15 mouse cellular contexts compared by ENCODE assay signal in genomic region chr17:5179925-5180525, GRCm38 (mm10).
A peak's percentile ranks its signal among the peaks of the same experiment; 100 is the strongest.
DNase-seq lines count a peak whose midpoint lies in the region; ATAC-seq and TF ChIP-seq lines count a peak whose summit lies in the region.
"Had no signal": no experiment of that assay in that cellular context is flagged by ENCODE, and none has a peak within 500 bp of the region (broad histone marks: within the 10 kb centered on the region; RNA-seq: fewer than 3 reads in every experiment).

No protein-coding gene starts in this region.

- H3K27ac ChIP-seq in heart, embryonic 10.5 days = no peak overlapping the region
- no peak overlapping the region for H3K27ac ChIP-seq in heart, embryonic 12.5 days (ENCODE audit: poor library complexity, severe bottlenecking)
- H3K27ac ChIP-seq in liver, embryonic 14.5 days = peak overlapping the region; percentile 38
- H3K27ac ChIP-seq: lung, embryonic 15.5 days; midbrain, embryonic 12.5 days had no signal

- no peak overlapping the region for H3K4me2 ChIP-seq in heart, embryonic 12.5 days
- peak overlapping the region; percentile 41 for H3K4me2 ChIP-seq in liver, embryonic 14.5 days (ENCODE audit: low read depth)
- H3K4me2 ChIP-seq: lung, embryonic 15.5 days; midbrain, embryonic 12.5 days had no signal

- peak; percentile 29 to 34 for DNase-seq in heart, adult 9 months (ENCODE audit: low spot score in 2 of 2)
- no peak for DNase-seq in heart, embryonic 10.5 days (ENCODE audit: low spot score)
- DNase-seq in A20 (ENCODE audit: low read depth, low spot score) = peak; percentile 51
- DNase-seq in liver, embryonic 14.5 days (ENCODE audit: low read depth in 3 of 3, low spot score in 3 of 3) = peak; percentile 38 to 64 (median 42)
- DNase-seq in cerebellum, postnatal 25 days = no peak
- no peak for DNase-seq in urinary bladder, postnatal 25 days (ENCODE audit: low spot score)
- DNase-seq in frontal cortex, postnatal 36 days (ENCODE audit: low spot score in 2 of 2) = no peak
- DNase-seq: cerebellum, adult 18-20 months; embryo, embryonic 11 days; left cerebral cortex, postnatal 4 days; right cerebral cortex, postnatal 4 days had no signal

- TF ChIP-seq EP300 in liver, embryonic 14.5 days (IDR thresholded peaks at IDR 0.05; ENCODE audit: low read depth) = no peak

- TF ChIP-seq CTCF in liver, embryonic 14.5 days (IDR thresholded peaks at IDR 0.05; ENCODE audit: low read depth) = no peak

- no peaks in the 10 kb centered on the region for H3K9me3 ChIP-seq in heart, embryonic 10.5 days
- no peaks in the 10 kb centered on the region for H3K9me3 ChIP-seq in heart, embryonic 12.5 days (replicated peaks)
- H3K9me3 ChIP-seq in liver, embryonic 14.5 days (ENCODE audit: control insufficient read depth, low read length) = no peaks in the 10 kb centered on the region
- H3K9me3 ChIP-seq: lung, embryonic 15.5 days; midbrain, embryonic 12.5 days had no signal

- no peak overlapping the region for H3K9ac ChIP-seq in heart, embryonic 12.5 days
- peak overlapping the region; percentile 38 for H3K9ac ChIP-seq in liver, embryonic 14.5 days (replicated peaks)
- H3K9ac ChIP-seq: lung, embryonic 15.5 days; midbrain, embryonic 12.5 days had no signal

- no peak overlapping the region for H3K4me3 ChIP-seq in heart, embryonic 10.5 days
- no peak overlapping the region for H3K4me3 ChIP-seq in heart, embryonic 12.5 days
- H3K4me3 ChIP-seq in liver, embryonic 14.5 days (ENCODE audit: insufficient read depth in 1 of 2, low read depth in 2 of 2, low read length in 2 of 2) = no peak overlapping the region
- H3K4me3 ChIP-seq: erythroblast, embryonic 14.5 days; lung, embryonic 15.5 days; midbrain, embryonic 12.5 days had no signal

- H3K36me3 ChIP-seq in heart, embryonic 10.5 days = no peaks in the 10 kb centered on the region
- H3K36me3 ChIP-seq in heart, embryonic 12.5 days = no peaks in the 10 kb centered on the region
- H3K36me3 ChIP-seq in liver, embryonic 14.5 days (replicated peaks; ENCODE audit: control insufficient read depth, insufficient read depth, low read depth) = no peaks in the 10 kb centered on the region
- H3K36me3 ChIP-seq: lung, embryonic 15.5 days; midbrain, embryonic 12.5 days had no signal

- H3K4me1 ChIP-seq in heart, embryonic 10.5 days = peaks cover 35% of the 10 kb centered on the region
- H3K4me1 ChIP-seq in heart, embryonic 12.5 days (replicated peaks) = peaks cover 69% of the 10 kb centered on the region
- H3K4me1 ChIP-seq in liver, embryonic 14.5 days (replicated peaks; ENCODE audit: control insufficient read depth in 2 of 2, insufficient read depth in 2 of 2, low read length in 1 of 2) = peaks cover 15 to 29% of the 10 kb centered on the region in 2 experiments

- H3K27me3 ChIP-seq in heart, embryonic 10.5 days (ENCODE audit: insufficient read depth, poor library complexity, severe bottlenecking) = no peaks in the 10 kb centered on the region
- H3K27me3 ChIP-seq in heart, embryonic 12.5 days (replicated peaks) = no peaks in the 10 kb centered on the region
- H3K27me3 ChIP-seq in liver, embryonic 14.5 days (ENCODE audit: control insufficient read depth, insufficient read depth, low read length) = no peaks in the 10 kb centered on the region
- H3K27me3 ChIP-seq: lung, embryonic 15.5 days; midbrain, embryonic 12.5 days had no signal

- peak; percentile 88 for ATAC-seq in heart, embryonic 12.5 days (ENCODE audit: insufficient number of reproducible peaks, low FRiP score)
- ATAC-seq in liver, embryonic 14.5 days (ENCODE audit: insufficient read depth) = peak; percentile 96

- WGBS in heart, embryonic 10.5 days = 85% methylated on average over 4 of the region's 4 CpGs
- 74% methylated on average over 4 of the region's 4 CpGs for WGBS in heart, embryonic 12.5 days
- 61% methylated on average over 4 of the region's 4 CpGs for WGBS in liver, embryonic 14.5 days (ENCODE audit: insufficient replicate concordance)

Comparison
In these comparisons a context has a peak if more than half of its experiments do, and no peak if none do; other contexts are left out.
1. DNase-seq: peak in heart, adult 9 months (2 of 2), A20 (single experiment) and liver, embryonic 14.5 days (3 of 3); none in heart, embryonic 10.5 days (single experiment), cerebellum, postnatal 25 days (0 of 2), urinary bladder, postnatal 25 days (single experiment) and frontal cortex, postnatal 36 days (0 of 2).